Mouse (Mus musculus) adrenal gland, adult 18-20 months (tissue): ENCODE measurements at regions not wholly inside any gene's neighbourhood (a gene's known extent, or its start where the extent isn't known, plus 50 kb on each side); places are given as distances from the start of the nearest gene placed in this dataset.
A peak's percentile ranks its signal among the peaks of the same experiment; 100 is the strongest.

ENCODE experiments used
- DNase-seq, 2 experiments: peaks; one replicate each; pipeline ENCODE4 v3.0.0; 2021 to 2022; ENCODE audit warnings: low spot score in 2 of 2

DNA sequence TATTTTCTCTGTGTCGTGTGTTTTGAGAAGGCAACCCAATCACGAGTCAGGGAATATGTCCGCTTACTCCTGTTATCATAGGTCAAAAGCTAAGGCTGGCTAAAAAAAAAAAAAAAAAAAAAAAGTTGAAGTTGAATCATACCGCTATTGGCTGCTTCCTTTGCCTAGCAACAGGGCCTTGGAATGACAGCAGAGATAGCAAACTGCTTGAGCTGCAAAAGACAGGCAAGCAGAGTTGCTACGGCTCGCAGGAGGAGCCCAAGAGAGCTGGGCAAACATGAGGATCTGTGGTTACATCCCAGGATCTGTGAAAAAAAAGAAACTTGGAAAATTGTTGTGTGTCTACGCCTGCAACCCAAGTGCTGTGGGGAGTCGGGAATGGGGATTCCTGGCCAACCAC, 191.3 kb upstream of the Fam19a5 start:
- no peak for DNase-seq

DNA sequence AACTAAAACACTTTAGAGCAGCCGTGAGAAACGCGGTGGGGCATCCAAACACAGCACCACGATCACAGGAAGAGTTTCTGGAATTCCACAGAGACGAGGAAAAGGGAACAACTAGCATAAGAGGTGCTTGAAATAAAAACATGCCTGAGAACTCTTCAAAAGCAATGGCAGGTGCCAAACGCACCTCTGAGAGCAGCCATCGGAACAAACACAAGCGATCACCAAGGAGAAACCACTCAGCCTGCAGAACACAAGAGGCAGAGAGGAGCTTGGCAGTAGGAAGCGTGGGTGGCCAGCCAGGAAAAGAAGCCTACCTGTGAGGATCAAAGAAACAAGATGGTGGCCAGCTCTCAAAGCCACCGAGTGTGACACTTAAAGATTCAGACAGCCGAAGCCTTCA, 190.2 kb upstream of the Fam19a5 start:
- DNase-seq = no peak

GRCm38 (mm10) chr15:87360457-87360856, 183.6 kb upstream of the Fam19a5 start:
- no peak for DNase-seq

DNA sequence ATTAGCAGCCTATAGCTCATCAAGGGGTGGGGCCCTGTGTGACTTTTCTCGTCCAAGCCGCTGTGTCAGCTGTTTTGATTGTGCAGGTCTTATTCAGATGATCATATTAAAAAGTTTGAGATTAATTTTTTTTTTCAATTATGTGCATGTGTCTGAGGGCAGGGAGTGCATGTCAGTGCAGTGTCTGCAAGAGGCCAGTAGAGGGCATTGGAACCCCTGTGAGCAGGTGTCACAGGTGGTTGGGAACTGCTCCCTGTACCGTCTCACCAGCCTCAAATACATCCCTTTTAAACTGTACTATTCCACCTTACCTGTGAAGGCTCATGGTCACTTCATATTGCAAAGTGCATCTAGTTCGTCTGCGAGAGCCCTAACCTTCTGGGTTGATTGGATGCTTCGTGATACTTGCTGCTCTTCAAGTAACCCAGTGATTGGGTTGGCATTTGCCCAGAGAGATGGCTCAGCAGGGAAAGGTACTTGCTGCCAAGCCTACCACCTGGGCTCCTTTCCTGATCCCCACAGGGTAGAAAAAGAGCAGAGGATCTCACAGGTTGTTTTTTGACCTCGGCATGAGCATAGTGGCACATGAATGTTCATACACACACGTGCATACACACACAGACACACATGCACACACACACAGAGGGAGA, 178.3 kb upstream of the Fam19a5 start:
- no peak for DNase-seq

- DNase-seq = peak in 1 of 2 experiments; percentile 16
Observed at GRCm38 (mm10) chr15:87367381-87367780, 176.7 kb upstream of the Fam19a5 start.

DNA sequence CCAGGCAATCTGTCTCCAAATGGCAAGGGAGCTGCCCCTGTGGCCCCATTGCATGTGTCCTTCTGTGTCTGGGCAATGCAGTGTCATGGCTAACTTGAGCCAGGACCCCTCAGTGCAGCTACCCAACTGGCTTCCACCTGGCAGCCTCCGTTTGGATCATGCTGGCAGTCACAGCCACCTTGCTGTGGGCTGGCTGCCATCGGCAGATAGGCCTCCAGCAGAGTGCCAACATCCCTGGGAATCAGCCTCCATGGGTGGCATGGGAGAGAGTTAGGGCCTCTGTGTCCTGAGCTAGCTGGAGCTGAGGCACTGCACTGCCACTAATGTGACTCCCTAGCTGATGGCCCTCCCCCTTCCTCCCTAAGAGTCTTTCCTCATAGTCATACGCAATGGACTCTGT, 174.7 kb upstream of the Fam19a5 start:
- DNase-seq = no peak

- DNase-seq = no peak
Observed at GRCm38 (mm10) chr15:87369836-87370235, 174.3 kb upstream of the Fam19a5 start.

- DNase-seq = no peak
Observed at GRCm38 (mm10) chr15:87370761-87371160, 173.3 kb upstream of the Fam19a5 start.

DNA sequence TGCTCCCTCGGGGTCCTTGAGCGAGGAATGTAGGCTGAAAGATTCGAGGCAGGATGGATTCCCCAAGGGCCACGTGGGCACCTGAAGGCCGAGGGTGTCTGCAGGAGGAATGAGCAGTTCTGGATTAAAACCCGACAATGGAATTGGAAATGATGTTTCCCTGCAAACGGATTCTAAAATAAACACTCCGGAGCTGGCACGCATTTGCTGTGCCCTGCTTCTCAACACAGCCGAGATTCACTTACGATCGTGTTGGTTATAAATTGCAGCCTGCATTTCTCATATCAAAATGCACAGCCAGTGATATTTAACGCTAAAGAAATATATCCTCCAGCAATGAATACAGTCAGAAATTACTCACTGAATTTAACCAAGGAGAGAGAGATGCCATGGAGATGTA, 169.4 kb upstream of the Fam19a5 start:
- no peak for DNase-seq

GRCm38 (mm10) chr15:87375596-87376194, 168.4 kb upstream of the Fam19a5 start:
- DNase-seq = no peak

GRCm38 (mm10) chr15:87383551-87384265, 160.4 kb upstream of the Fam19a5 start:
- DNase-seq = no peak

DNA sequence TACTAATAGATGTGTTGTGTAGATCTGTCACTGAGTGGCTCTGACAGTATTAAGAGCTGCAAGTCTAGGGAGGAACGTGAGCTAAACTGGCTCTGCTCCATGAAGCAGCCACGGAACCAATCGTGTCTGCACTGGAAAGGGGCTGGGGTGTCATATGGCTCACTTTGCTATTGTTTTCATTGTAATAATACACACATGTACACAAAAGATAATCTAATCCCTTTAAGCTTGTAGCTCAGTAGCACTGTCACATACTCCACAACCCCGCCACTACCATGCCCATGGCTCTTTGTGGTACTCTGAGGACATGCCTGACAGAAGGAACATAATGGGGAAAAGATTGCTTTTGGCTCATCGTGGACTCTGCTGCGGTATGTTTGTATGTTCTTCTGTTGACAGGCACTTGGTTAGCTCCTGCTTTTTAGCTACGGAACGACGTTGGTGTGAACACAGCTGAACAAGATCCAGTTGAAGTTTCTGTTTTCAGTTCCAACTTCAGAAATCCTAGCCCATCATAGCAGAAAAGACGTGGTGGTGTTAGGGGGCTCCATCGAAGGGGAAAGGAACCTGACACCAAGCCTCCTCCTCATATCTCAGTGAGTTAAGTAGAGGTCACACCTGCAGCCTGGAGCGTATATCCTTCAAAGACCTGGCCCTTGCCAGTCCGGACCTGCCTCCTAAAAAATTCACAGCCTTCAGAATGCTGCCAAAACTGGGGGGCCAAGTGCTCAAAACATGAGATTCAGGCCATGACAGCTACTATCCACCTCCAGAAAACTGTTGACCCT, 159.6 kb upstream of the Fam19a5 start:
- no peak for DNase-seq

DNA sequence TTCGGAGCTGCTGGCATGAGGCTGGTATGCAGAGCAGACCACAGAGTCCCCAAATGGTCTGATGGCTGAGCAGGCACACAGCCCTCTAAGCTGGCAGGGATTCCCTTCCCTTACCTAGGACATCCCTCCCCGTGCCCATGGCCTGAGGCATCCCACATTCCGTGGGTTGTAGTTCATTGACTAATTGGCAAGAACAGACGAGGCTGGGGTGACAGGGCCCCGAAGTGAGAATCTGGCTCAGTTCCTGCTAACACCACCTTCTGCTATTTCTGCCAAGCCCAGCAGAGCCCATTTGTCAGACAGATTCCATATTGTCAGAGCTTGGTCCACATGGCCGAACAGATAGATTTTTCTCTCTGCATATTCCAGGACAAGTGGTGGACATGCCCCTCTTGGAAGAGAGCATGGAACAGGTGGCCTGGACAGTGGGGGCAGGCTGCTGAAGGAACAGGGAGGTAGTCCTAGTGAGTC, 157.6 kb upstream of the Fam19a5 start:
- no peak for DNase-seq

GRCm38 (mm10) chr15:87391395-87391794, 152.7 kb upstream of the Fam19a5 start:
- no peak for DNase-seq

GRCm38 (mm10) chr15:87398396-87398795, 145.7 kb upstream of the Fam19a5 start:
- DNase-seq = no peak

DNA sequence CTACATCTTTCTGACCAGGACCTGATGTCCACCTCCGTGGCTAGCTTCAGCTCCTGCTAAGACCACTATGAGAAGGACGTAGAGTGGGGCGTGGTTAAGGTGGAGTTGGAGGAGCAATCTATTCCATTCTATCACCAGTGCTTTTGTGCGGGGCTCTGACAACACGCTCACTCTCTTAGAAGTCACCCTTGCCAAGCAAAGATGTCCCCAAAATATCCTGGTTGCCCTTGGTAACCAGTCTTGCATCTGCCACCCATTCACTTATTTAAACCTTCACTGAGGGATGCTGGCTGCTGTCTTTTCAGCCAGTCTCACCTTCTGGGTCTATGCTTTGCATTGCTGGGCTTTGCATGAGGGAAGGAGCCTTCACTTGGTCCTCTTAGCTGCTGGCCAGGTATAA, 138.4 kb upstream of the Fam19a5 start:
- no peak for DNase-seq

DNA sequence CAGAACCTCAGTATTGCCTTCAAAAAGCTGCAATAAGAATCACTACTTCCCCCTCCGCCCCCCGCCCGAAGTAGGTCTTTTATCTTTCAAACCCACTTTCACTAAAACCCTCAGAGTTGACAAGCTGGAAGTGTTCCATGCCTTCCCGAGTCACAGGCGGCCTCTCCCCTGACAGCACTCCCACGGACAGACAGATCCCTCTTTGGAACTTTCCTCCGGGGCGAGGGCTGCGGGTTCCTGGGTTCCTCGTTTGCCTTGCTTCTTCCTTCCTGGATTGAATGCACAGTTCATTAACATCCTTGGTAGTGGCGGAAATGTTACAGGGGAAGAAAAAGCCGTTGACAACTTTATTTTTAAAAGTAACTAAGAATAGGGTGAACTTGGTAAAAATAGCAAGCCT, 132.1 kb upstream of the Fam19a5 start:
- DNase-seq = no peak

- DNase-seq = no peak
Observed at GRCm38 (mm10) chr15:87415996-87416395, 128.1 kb upstream of the Fam19a5 start.

GRCm38 (mm10) chr15:87421743-87422142, 122.4 kb upstream of the Fam19a5 start:
- DNase-seq = no peak

DNA sequence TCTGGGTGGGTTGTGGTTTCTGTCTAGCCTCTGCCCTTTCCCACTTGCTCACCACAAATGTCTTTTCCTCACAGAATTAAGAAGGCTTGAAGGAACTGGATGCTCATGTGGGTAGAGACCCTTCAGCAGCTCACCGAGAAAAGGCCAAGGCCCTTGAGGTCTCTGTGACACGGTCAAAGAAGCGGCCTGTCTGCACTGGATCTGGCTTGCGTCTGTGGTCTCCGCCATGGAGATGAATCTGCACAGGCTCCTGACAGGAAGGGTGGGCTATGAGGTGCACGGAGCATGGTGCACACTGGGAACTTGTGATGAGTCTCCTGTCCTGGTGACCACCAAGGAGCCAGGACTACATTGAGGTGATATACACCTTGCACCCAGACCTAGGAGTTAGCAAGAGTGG, 110.8 kb upstream of the Fam19a5 start:
- no peak for DNase-seq

DNA sequence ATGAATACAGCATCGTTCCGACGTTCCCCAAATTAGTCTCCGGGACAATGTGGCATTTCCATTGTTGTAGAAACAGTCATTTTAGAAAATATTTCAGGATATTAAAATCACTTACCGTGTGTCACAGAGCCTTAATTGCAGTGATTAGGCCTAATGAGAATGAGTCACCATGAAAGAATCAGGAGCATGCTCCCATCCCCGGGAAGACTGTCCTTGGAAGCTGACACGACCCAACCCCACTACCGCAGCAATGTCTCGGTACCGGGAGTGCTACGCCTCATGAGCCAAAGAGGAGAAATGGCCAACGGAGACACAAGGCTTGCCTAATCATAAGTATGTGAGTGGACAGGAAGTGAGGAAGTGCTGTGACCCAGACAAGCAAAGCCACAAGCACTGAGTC, 110.2 kb upstream of the Fam19a5 start:
- DNase-seq = no peak

- DNase-seq = no peak
Observed at GRCm38 (mm10) chr15:87435566-87435965, 108.5 kb upstream of the Fam19a5 start.
